Mouse (Mus musculus) thymus, adult 2 months (tissue): ENCODE results near the gene Retnla.

Source experiments
- CTCF ChIP-seq: fragments of 200-500 bp; IDR thresholded peaks from 2 replicates; pipeline ENCODE4 v1.5.1; 2012; ENCODE audit warnings: mild to moderate bottlenecking, control low read depth, low read length, moderate library complexity, borderline replicate concordance; ENCODE audit not compliant: control insufficient read depth, poor library complexity, insufficient read depth; ENCODE audit errors: extremely low read depth
- POLR2A ChIP-seq: fragments of 200-500 bp; IDR thresholded peaks from 2 replicates; pipeline ENCODE4 v1.6.1; 2012; ENCODE audit warnings: mild to moderate bottlenecking, low read length, control low read depth, moderate library complexity; ENCODE audit not compliant: control insufficient read depth, poor library complexity, insufficient read depth; ENCODE audit errors: extremely low read depth

DNA sequence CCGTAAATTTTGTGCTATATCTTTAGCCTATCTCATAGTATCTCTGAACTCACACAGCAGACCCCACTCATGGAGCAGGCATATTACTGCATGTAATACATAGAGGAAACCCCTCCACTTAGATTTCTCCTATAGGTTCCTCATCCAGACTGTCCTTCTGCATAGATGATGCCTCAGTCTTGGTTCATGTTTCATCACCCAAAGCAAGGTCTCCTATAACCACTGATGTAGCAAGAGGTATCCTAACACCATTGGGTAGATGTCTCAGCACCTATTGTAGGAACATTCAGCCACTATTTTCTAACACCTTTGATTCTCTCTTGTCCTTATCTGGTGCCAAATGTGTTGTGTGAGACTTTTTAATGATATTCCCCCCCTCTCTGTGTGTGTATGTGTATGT, 29.4 kb downstream of the Retnla start:
- TF ChIP-seq CTCF = no peak
- no peak for TF ChIP-seq POLR2A
